In genomic region chr3:51912214-51912613, GRCm38 (mm10) we compare ENCODE assay signal across 14 mouse cellular contexts.
DNase-seq lines count a peak whose midpoint lies in the region.
"Had no signal": no experiment of that assay in that cellular context is flagged by ENCODE, and none has a peak within 500 bp of the region (broad histone marks: within the 10 kb centered on the region; RNA-seq: fewer than 3 reads in every experiment).

No protein-coding gene starts in this region.

- 59% methylated on average over 8 of the region's 8 CpGs for WGBS in embryonic facial prominence, embryonic 10.5 days

- no peak overlapping the region for H3K4me3 ChIP-seq in embryonic facial prominence, embryonic 10.5 days
- H3K4me3 ChIP-seq: intestine, embryonic 15.5 days; stomach, embryonic 15.5 days had no signal

- peak overlapping the region; percentile 51; the same call in 1 of the 2 replicates for H3K27ac ChIP-seq in embryonic facial prominence, embryonic 10.5 days (replicated peaks)
- H3K27ac ChIP-seq: intestine, embryonic 15.5 days; stomach, embryonic 15.5 days had no signal

- DNase-seq in gastrocnemius, adult 18-20 months (ENCODE audit: low spot score) = peak; percentile 45
- no peak for DNase-seq in gastrocnemius, postnatal 10 days
- peak; percentile 53 for DNase-seq in kidney, postnatal 14 days
- DNase-seq in kidney, adult 11 months = no peak
- no peak for DNase-seq in embryonic facial prominence, embryonic 10.5 days (ENCODE audit: low spot score)
- peak; percentile 70 to 77 for DNase-seq in heart, postnatal 10 days
- DNase-seq in liver = no peak
- no peak for DNase-seq in right cerebral cortex, adult 2 months (ENCODE audit: low spot score in 2 of 2)
- DNase-seq: adrenal gland, adult 2 months; layer of hippocampus, postnatal 36 days; right cerebral cortex, postnatal 25 days; thymus, postnatal 25 days had no signal

- intact Hi-C loops in heart, postnatal 10 days (cut with DNase I) = loop anchor here (5.0 kb wide), 1 partner anchor 135 kb away; no protein-coding TSS in a partner anchor

- peaks cover 63% of the 10 kb centered on the region for H3K4me1 ChIP-seq in embryonic facial prominence, embryonic 10.5 days

- H3K27me3 ChIP-seq in embryonic facial prominence, embryonic 10.5 days (replicated peaks; ENCODE audit: low read depth, poor library complexity, severe bottlenecking) = no peaks in the 10 kb centered on the region
- H3K27me3 ChIP-seq: intestine, embryonic 15.5 days; stomach, embryonic 15.5 days had no signal

- no peaks in the 10 kb centered on the region for H3K36me3 ChIP-seq in embryonic facial prominence, embryonic 10.5 days (replicated peaks)
- H3K36me3 ChIP-seq: intestine, embryonic 15.5 days; stomach, embryonic 15.5 days had no signal

- no peaks in the 10 kb centered on the region for H3K9me3 ChIP-seq in embryonic facial prominence, embryonic 10.5 days
- H3K9me3 ChIP-seq: intestine, embryonic 15.5 days; stomach, embryonic 15.5 days had no signal

Comparison
In these comparisons a context has a peak if more than half of its experiments do, and no peak if none do; other contexts are left out.
1. DNase-seq: peak in gastrocnemius, adult 18-20 months (single experiment), kidney, postnatal 14 days (single experiment) and heart, postnatal 10 days (2 of 2); none in gastrocnemius, postnatal 10 days (single experiment), kidney, adult 11 months (single experiment), embryonic facial prominence, embryonic 10.5 days (single experiment), liver (single experiment) and right cerebral cortex, adult 2 months (0 of 2).